Mouse (Mus musculus) liver, adult 2 months (tissue): ENCODE measurements around the gene Zfp523.

Experiments used
- CTCF ChIP-seq: fragments of 200-500 bp; IDR thresholded peaks from 2 replicates; pipeline ENCODE4 v1.5.1; 2011; ENCODE audit warnings: low read depth, low read length, control low read depth
- POLR2A ChIP-seq: fragments of 200-500 bp; IDR thresholded peaks from 2 replicates; pipeline ENCODE4 v1.6.1; 2011; ENCODE audit warnings: low read length, control low read depth; ENCODE audit not compliant: insufficient read depth; ENCODE audit errors: extremely low read depth

DNA sequence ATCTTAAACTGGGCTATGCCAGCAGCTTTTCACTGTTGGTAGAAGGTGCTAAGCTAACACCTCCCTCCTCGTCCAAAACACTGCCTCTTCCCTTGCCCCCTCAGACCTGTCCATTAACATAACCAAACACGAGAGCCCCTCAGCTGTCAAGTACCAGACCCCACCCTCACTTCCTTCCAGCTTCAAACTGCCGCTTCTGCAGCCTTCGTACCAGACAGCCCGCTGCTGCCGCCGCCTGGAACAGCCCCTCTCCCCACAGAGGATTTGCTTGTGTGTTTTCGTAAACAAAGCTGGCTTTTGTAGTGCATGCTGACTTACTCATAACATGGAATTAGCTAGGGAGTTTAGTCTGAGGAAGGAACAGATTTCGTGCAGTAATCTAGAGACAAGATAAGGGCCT, 33.2 kb upstream of the Zfp523 start:
- TF ChIP-seq CTCF: no peak
- TF ChIP-seq POLR2A: no peak
